Mouse (Mus musculus): ENCODE measurements around the gene Sdf4. TPM values are rescaled to one million over a fixed set of nuclear protein-coding genes. Genes with fewer than 3 reads are reported as not detected.
A peak's percentile ranks its signal among the peaks of the same experiment; 100 is the strongest.

The Sdf4 gene
- polyA plus RNA-seq, 1 experiment, result 45.2 TPM

GRCm38 (mm10) chr4:156024184-156024583 lies 31.5 kb downstream of the Sdf4 start:
- H3K9me3 ChIP-seq, result no peaks in the 10 kb centered on the region

GRCm38 (mm10) chr4:156026013-156026412 lies 33.3 kb downstream of the Sdf4 start, which contains the start of gene Tnfrsf18:
TSS of gene Tnfrsf18 (plus strand) at chr4:156026164.
- no peak for TF ChIP-seq GATA1 (IDR thresholded peaks at IDR 0.05; ENCODE audit: borderline replicate concordance, low read length)
- no peak for TF ChIP-seq FLI1 (IDR thresholded peaks at IDR 0.05; ENCODE audit: low read length)
- Histone ChIP-seq H3K27me3 (replicated peaks) (no peaks in the 10 kb centered on the region), H3K9me3 (no peaks in the 10 kb centered on the region), H3K4me3 (replicated peaks) (peak within 1 kb of the TSS; percentile 57), H3K4me1 (peaks cover 69% of the 10 kb centered on the region), H3K36me3 (replicated peaks; ENCODE audit: low read length) (peaks cover 91% of the 10 kb centered on the region)

More at GRCm38 (mm10) chr4:156024184-156024583, 31.5 kb downstream of the Sdf4 start:
- no peak for TF ChIP-seq GATA1 (IDR thresholded peaks at IDR 0.05; ENCODE audit: borderline replicate concordance, low read length)
- TF ChIP-seq FLI1 (IDR thresholded peaks at IDR 0.05; ENCODE audit: low read length), result no peak
- no peak overlapping the region for H3K4me3 ChIP-seq (replicated peaks)
- H3K27me3 ChIP-seq (replicated peaks), result no peaks in the 10 kb centered on the region
- peaks cover 51% of the 10 kb centered on the region for H3K4me1 ChIP-seq
- peaks cover 93% of the 10 kb centered on the region for H3K36me3 ChIP-seq (replicated peaks; ENCODE audit: low read length)

GRCm38 (mm10) chr4:156028580-156028979 lies 35.9 kb downstream of the Sdf4 start:
- TF ChIP-seq GATA1 (IDR thresholded peaks at IDR 0.05; ENCODE audit: borderline replicate concordance, low read length) (no peak), FLI1 (IDR thresholded peaks at IDR 0.05; ENCODE audit: low read length) (no peak)
- Histone ChIP-seq H3K4me1 (peaks cover 79% of the 10 kb centered on the region), H3K27me3 (replicated peaks) (no peaks in the 10 kb centered on the region), H3K36me3 (replicated peaks; ENCODE audit: low read length) (peaks cover 67% of the 10 kb centered on the region), H3K9me3 (no peaks in the 10 kb centered on the region), H3K4me3 (replicated peaks) (no peak overlapping the region)

- H3K4me1 ChIP-seq, result peaks cover 97% of the 10 kb centered on the region
- peaks cover 51% of the 10 kb centered on the region for H3K36me3 ChIP-seq (replicated peaks; ENCODE audit: low read length)
- no peaks in the 10 kb centered on the region for H3K9me3 ChIP-seq
- no peak for TF ChIP-seq FLI1 (IDR thresholded peaks at IDR 0.05; ENCODE audit: low read length)
- no peak for TF ChIP-seq GATA1 (IDR thresholded peaks at IDR 0.05; ENCODE audit: borderline replicate concordance, low read length)
- H3K27me3 ChIP-seq (replicated peaks), result peaks cover 15% of the 10 kb centered on the region
- H3K4me3 ChIP-seq (replicated peaks), result peak overlapping the region; percentile 95
These were observed 38.0 kb downstream of the Sdf4 start for GRCm38 (mm10) chr4:156030651-156031118.

- peak overlapping the region; percentile 95 for H3K4me3 ChIP-seq (replicated peaks)
- H3K27me3 ChIP-seq (replicated peaks), result peaks cover 20% of the 10 kb centered on the region
- H3K9me3 ChIP-seq, result no peaks in the 10 kb centered on the region
- peaks cover 97% of the 10 kb centered on the region for H3K4me1 ChIP-seq
- peaks cover 45% of the 10 kb centered on the region for H3K36me3 ChIP-seq (replicated peaks; ENCODE audit: low read length)
- TF ChIP-seq GATA1 (IDR thresholded peaks at IDR 0.05; ENCODE audit: borderline replicate concordance, low read length), result no peak
- no peak for TF ChIP-seq FLI1 (IDR thresholded peaks at IDR 0.05; ENCODE audit: low read length)
These were observed 38.6 kb downstream of the Sdf4 start for GRCm38 (mm10) chr4:156031255-156031592.

GRCm38 (mm10) chr4:156031593-156032391 lies 39.1 kb downstream of the Sdf4 start:
- Histone ChIP-seq H3K4me3 (replicated peaks) (peak overlapping the region; percentile 95), H3K4me1 (peaks cover 92% of the 10 kb centered on the region), H3K36me3 (replicated peaks; ENCODE audit: low read length) (peaks cover 40% of the 10 kb centered on the region), H3K9me3 (no peaks in the 10 kb centered on the region), H3K27me3 (replicated peaks) (peaks cover 21% of the 10 kb centered on the region)
- no peak for TF ChIP-seq GATA1 (IDR thresholded peaks at IDR 0.05; ENCODE audit: borderline replicate concordance, low read length)

GRCm38 (mm10) chr4:156032856-156033255 lies 40.2 kb downstream of the Sdf4 start:
- TF ChIP-seq FLI1 (IDR thresholded peaks at IDR 0.05; ENCODE audit: low read length), result no peak
- no peak for TF ChIP-seq GATA1 (IDR thresholded peaks at IDR 0.05; ENCODE audit: borderline replicate concordance, low read length)
- Histone ChIP-seq H3K4me1 (peaks cover 81% of the 10 kb centered on the region), H3K27me3 (replicated peaks) (peaks cover 21% of the 10 kb centered on the region), H3K4me3 (replicated peaks) (peak overlapping the region; percentile 95), H3K9me3 (no peaks in the 10 kb centered on the region), H3K36me3 (replicated peaks; ENCODE audit: low read length) (peaks cover 29% of the 10 kb centered on the region)

- Histone ChIP-seq H3K9me3 (no peaks in the 10 kb centered on the region), H3K27me3 (replicated peaks) (peaks cover 21% of the 10 kb centered on the region), H3K36me3 (replicated peaks; ENCODE audit: low read length) (peaks cover 22% of the 10 kb centered on the region), H3K4me3 (replicated peaks) (peak overlapping the region; percentile 95), H3K4me1 (peaks cover 74% of the 10 kb centered on the region)
- TF ChIP-seq GATA1 (IDR thresholded peaks at IDR 0.05; ENCODE audit: borderline replicate concordance, low read length), result no peak
- TF ChIP-seq FLI1 (IDR thresholded peaks at IDR 0.05; ENCODE audit: low read length), result no peak
These were observed 40.9 kb downstream of the Sdf4 start for GRCm38 (mm10) chr4:156033476-156034119.

GRCm38 (mm10) chr4:156034301-156034700 lies 41.6 kb downstream of the Sdf4 start:
- no peak for TF ChIP-seq FLI1 (IDR thresholded peaks at IDR 0.05; ENCODE audit: low read length)
- no peak for TF ChIP-seq GATA1 (IDR thresholded peaks at IDR 0.05; ENCODE audit: borderline replicate concordance, low read length)
- H3K9me3 ChIP-seq, result no peaks in the 10 kb centered on the region
- no peak overlapping the region for H3K4me3 ChIP-seq (replicated peaks)
- peaks cover 21% of the 10 kb centered on the region for H3K27me3 ChIP-seq (replicated peaks)
- H3K36me3 ChIP-seq (replicated peaks; ENCODE audit: low read length), result peaks cover 15% of the 10 kb centered on the region
- H3K4me1 ChIP-seq, result peaks cover 68% of the 10 kb centered on the region

GRCm38 (mm10) chr4:156034901-156035300 lies 42.2 kb downstream of the Sdf4 start:
- no peak for TF ChIP-seq GATA1 (IDR thresholded peaks at IDR 0.05; ENCODE audit: borderline replicate concordance, low read length)
- TF ChIP-seq FLI1 (IDR thresholded peaks at IDR 0.05; ENCODE audit: low read length), result no peak
- Histone ChIP-seq H3K4me1 (peaks cover 62% of the 10 kb centered on the region), H3K9me3 (no peaks in the 10 kb centered on the region), H3K36me3 (replicated peaks; ENCODE audit: low read length) (peaks cover 11% of the 10 kb centered on the region), H3K27me3 (replicated peaks) (peaks cover 21% of the 10 kb centered on the region), H3K4me3 (replicated peaks) (peak overlapping the region; percentile 79)

Data from megakaryocyte, embryonic 14.5 days (primary cell).